Mouse (Mus musculus): Measurements from ENCODE around the gene Cacna1e.

- TF ChIP-seq CTCF (conservative IDR thresholded peaks at IDR 0.05 in 1 of 2, IDR thresholded peaks at IDR 0.05 in 1 of 2; ENCODE audit: low read depth in 2 of 2, low read length in 2 of 2) (no peak), ETS1 (conservative IDR thresholded peaks at IDR 0.05; ENCODE audit: low read depth, low read length) (no peak), POLR2A (IDR thresholded peaks at IDR 0.05; ENCODE audit: low read depth, low read length) (no peak), GABPA (IDR thresholded peaks at IDR 0.05; ENCODE audit: insufficient replicate concordance, low read depth, low read length) (no peak)
Observed at GRCm38 (mm10) chr1:154887546-154887945, 3.2 kb upstream of the Cacna1e start.
